Mouse (Mus musculus) lung, adult 2 months (tissue): ENCODE results near the gene Klk9.

Experiments
- CTCF ChIP-seq: fragments of 200-500 bp; IDR thresholded peaks from 2 replicates; pipeline ENCODE4 v1.5.1; 2011; ENCODE audit warnings: mild to moderate bottlenecking, low read length, control low read depth; ENCODE audit not compliant: insufficient read depth
- POLR2A ChIP-seq: fragments of 200-500 bp; IDR thresholded peaks from 2 replicates; pipeline ENCODE4 v1.6.1; 2011; ENCODE audit warnings: low read depth, mild to moderate bottlenecking, control low read depth, low read length, borderline replicate concordance; ENCODE audit errors: extremely low read depth

- TF ChIP-seq CTCF (no peak), POLR2A (no peak)
Observed at GRCm38 (mm10) chr7:43777423-43777822, 14.3 kb upstream of the Klk9 start.
